Mouse (Mus musculus) bone marrow macrophage, adult 2 months (primary cell): Measurements from ENCODE around the gene Cage1. TPM values are rescaled to one million over a fixed set of nuclear protein-coding genes. Genes with fewer than 3 reads are reported as not detected.

ENCODE experiments used
- H3K27ac ChIP-seq: 2 replicates; pipeline ENCODE4 v1.5.1; 2012; ENCODE audit warnings: low read depth, low read length; ENCODE audit not compliant: insufficient read depth
- H3K4me1 ChIP-seq: 2 replicates; pipeline ENCODE4 v1.6.1; 2012; ENCODE audit warnings: low read length; ENCODE audit not compliant: control insufficient read depth, insufficient read depth
- H3K4me3 ChIP-seq: 2 replicates; pipeline ENCODE4 v1.5.1; 2012; ENCODE audit warnings: mild to moderate bottlenecking, low read length, moderate library complexity; ENCODE audit not compliant: insufficient read depth
- CTCF ChIP-seq: IDR thresholded peaks from 2 replicates; pipeline ENCODE4 v1.5.1; 2012; ENCODE audit warnings: low read depth, mild to moderate bottlenecking, low read length, moderate library complexity
- POLR2A ChIP-seq: IDR thresholded peaks from 2 replicates; pipeline ENCODE4 v1.6.1; 2012; ENCODE audit warnings: mild to moderate bottlenecking, low read depth, low read length, borderline replicate concordance
- polyA plus RNA-seq: library from polyadenylated mRNA; stranded (reverse); fragments of >200 nt; gene quantifications from 2 replicates; pipeline ENCODE4 v1.2.4, GENCODE M21; 2012; ENCODE audit not compliant: missing spikeins, insufficient read depth, insufficient read length

The Cage1 gene
- polyA plus RNA-seq, 1 experiment = 0.44 TPM

DNA sequence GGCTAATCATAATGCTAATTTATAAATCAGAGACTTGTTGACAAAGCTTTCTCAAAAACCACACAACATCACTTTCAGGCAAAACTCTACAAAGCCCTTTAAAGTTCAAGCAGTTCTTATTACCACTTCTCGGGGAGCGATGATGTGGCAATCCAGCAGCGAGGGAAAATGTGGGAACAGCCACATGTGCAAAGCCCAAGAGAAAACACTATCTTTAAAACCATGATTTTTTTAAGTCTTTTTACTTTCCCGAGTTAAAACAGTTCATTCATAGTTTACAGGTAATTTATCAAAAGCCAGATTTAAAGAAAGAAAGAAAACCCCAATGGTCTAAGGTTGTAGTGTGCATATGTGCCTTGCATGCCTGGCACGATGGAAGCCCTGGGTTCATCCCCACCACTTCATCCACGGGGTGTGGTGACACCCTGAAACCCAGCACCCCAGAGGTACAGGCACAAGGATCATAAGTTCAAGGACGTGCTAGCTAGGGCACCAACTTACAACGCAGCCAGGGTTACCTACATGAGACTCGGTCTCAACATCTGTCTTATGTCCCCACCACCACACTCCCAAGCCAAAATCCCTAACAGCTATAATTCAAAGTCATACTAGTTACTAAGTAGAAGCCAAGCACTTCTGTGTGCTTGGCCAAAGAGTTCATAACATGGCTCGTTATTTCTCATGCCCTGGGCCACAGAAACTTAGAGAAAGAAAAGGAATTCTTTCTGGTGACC lies 44.1 kb downstream of the Cage1 start:
- TF ChIP-seq CTCF (no peak), POLR2A (no peak)
- Histone ChIP-seq H3K4me3 (peak overlapping the region; percentile 99), H3K27ac (peak overlapping the region; percentile 78), H3K4me1 (peaks cover 20% of the 10 kb centered on the region)

DNA sequence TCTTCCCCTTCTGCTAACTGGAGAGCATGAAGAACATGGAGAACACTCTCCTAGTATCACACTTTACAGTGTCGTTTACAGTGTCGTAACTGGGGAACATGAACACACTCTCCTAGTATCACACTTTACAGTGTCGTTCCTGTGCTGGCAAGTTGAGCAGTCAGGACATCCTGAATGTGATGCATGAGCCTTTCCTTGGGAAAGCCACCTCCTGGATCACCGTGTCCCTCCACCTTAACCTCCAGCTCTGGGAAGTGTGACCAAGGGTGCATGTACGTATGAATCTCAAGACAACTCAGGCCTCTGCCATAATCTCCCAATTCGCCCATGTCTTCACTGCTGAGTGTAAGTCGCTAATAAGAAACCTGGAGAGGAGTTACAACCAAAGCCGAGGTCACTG lies 47.2 kb downstream of the Cage1 start:
- H3K27ac ChIP-seq = no peak overlapping the region
- TF ChIP-seq CTCF (no peak), POLR2A (no peak)
- peaks cover 15% of the 10 kb centered on the region for H3K4me1 ChIP-seq

DNA sequence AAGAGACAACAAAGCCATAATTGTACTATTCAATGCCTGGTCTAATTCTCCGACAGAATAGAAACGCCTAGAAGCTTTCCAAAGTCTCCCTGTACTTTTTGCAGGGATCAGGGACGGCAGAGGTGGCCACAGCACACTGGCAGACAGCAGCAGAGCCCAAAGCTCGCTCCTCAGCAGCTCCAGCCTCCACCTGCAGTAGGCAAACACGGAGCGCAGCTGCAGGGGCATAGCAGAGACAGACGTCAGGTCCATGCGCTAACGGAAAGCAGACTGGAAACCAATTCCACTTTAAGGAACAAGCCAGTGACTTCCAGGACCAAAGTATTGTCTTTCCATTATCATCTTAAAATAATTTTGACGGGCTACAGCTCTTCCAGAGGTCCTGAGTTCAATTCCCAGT lies 50.7 kb downstream of the Cage1 start:
- Histone ChIP-seq H3K27ac (no peak overlapping the region), H3K4me3 (no peak overlapping the region), H3K4me1 (peaks cover 12% of the 10 kb centered on the region)
- no peak for TF ChIP-seq CTCF
- TF ChIP-seq POLR2A = no peak

More for the DNA sequence above, 47.2 kb downstream of the Cage1 start:
- H3K4me3 ChIP-seq = no peak overlapping the region

DNA sequence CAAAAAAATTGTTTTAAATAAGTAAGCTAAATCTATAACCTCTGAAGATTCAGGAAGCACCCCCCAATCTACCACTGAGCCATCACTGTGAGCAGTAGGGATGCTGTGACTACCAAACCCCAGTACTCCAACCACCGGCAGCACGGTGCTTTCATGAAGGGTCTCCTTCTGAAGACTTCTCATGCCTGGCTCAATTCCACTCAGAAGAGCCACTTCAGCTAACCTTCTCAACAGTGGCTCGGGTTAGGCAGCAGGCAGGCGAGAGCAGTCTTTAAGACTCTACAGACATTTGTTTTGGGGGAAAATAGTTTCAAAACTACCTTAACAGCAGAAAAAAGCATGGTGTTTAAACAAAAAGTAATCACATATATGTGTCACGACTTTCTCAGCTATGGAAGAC lies 55.8 kb downstream of the Cage1 start:
- Histone ChIP-seq H3K4me1 (no peaks in the 10 kb centered on the region), H3K27ac (no peak overlapping the region), H3K4me3 (no peak overlapping the region)
- TF ChIP-seq POLR2A = no peak
- no peak for TF ChIP-seq CTCF

DNA sequence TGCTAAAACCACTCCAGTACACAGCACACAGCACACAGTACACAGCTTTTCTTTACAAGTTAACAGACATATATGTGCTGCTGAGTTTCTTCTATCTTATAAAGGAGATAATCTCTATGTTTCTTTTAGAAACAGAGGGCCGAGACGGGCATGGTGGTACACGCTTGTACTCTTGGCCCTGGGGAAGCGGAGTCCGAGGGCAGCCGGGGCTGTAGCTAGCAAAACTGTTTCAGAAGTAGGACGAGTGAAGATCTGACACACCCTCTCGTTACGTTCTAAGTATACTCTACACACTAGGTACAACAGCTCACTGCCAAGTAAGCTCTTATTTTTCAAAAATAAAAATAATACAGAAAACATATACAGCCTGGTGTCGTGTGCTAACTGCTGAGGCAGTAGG lies 56.5 kb downstream of the Cage1 start:
- Histone ChIP-seq H3K4me3 (no peak overlapping the region), H3K27ac (no peak overlapping the region), H3K4me1 (no peaks in the 10 kb centered on the region)
- TF ChIP-seq CTCF = no peak
- TF ChIP-seq POLR2A = no peak

- H3K4me3 ChIP-seq = no peak overlapping the region
- no peak overlapping the region for H3K27ac ChIP-seq
- TF ChIP-seq CTCF = no peak
- no peak for TF ChIP-seq POLR2A
- no peaks in the 10 kb centered on the region for H3K4me1 ChIP-seq
These were observed 57.4 kb downstream of the Cage1 start for GRCm38 (mm10) chr13:37979506-37979905.

GRCm38 (mm10) chr13:37974731-37975130 lies 62.1 kb downstream of the Cage1 start:
- H3K4me3 ChIP-seq = no peak overlapping the region
- no peak overlapping the region for H3K27ac ChIP-seq
- no peak for TF ChIP-seq POLR2A
- no peak for TF ChIP-seq CTCF
- no peaks in the 10 kb centered on the region for H3K4me1 ChIP-seq

GRCm38 (mm10) chr13:37974036-37974435 lies 62.8 kb downstream of the Cage1 start:
- TF ChIP-seq CTCF (no peak), POLR2A (no peak)
- Histone ChIP-seq H3K27ac (no peak overlapping the region), H3K4me1 (no peaks in the 10 kb centered on the region), H3K4me3 (no peak overlapping the region)

GRCm38 (mm10) chr13:37970887-37971530 lies 65.9 kb downstream of the Cage1 start:
- TF ChIP-seq CTCF (no peak), POLR2A (no peak)
- Histone ChIP-seq H3K4me3 (no peak overlapping the region), H3K27ac (no peak overlapping the region), H3K4me1 (no peaks in the 10 kb centered on the region)

DNA sequence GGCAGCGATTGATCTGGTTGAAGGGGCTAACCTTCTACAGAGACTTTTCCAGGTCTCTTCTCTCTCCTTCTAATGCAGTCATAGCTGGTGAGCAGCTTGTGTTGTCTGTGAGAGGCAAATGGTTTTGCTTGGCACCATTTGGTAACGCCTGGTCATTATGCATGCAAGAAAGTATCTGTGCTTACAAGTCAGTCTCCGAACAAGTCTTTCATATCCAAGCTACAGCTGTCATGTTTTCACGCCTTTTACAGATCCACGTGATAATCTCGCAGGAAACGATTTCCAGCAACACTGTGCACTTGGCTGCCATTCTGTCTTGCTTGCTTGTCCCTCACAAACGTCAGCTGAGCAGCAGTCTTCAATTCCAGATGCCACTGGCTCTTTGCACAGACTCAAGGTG lies 66.9 kb downstream of the Cage1 start:
- TF ChIP-seq CTCF (no peak), POLR2A (no peak)
- Histone ChIP-seq H3K27ac (no peak overlapping the region), H3K4me1 (peaks cover 9% of the 10 kb centered on the region), H3K4me3 (no peak overlapping the region)
